Mouse (Mus musculus): ENCODE results near the gene Notch4.
A peak's percentile ranks its signal among the peaks of the same experiment; 100 is the strongest.

GRCm38 (mm10) chr17:34618999-34619398, 54.9 kb downstream of the Notch4 start:
- peak; percentile 75 for TF ChIP-seq CTCF (IDR thresholded peaks at IDR 0.05; ENCODE audit: control insufficient read depth, insufficient read depth, low read length)
- no peak for TF ChIP-seq POLR2A (IDR thresholded peaks at IDR 0.05; ENCODE audit: borderline replicate concordance, control insufficient read depth, low read depth, low read length)

Measured in bone marrow, adult 2 months (tissue).